Mouse (Mus musculus) adrenal gland, postnatal 10 days (tissue): ENCODE measurements around the gene Wdr20. TPM values are rescaled to one million over a fixed set of nuclear protein-coding genes. Genes with fewer than 3 reads are reported as not detected.

Experiments used
- DNase-seq: peaks from one replicate; pipeline ENCODE4 v3.0.0; 2021; ENCODE audit warnings: mixed read lengths
- total RNA-seq, 2 experiments: library from RNA; stranded (reverse); gene quantifications; 2 replicates each; pipeline ENCODE4 v1.2.3; 2021

Gene Wdr20
- total RNA-seq, 2 experiments from 2014 or later, result 37.2 to 45.6 TPM

DNA sequence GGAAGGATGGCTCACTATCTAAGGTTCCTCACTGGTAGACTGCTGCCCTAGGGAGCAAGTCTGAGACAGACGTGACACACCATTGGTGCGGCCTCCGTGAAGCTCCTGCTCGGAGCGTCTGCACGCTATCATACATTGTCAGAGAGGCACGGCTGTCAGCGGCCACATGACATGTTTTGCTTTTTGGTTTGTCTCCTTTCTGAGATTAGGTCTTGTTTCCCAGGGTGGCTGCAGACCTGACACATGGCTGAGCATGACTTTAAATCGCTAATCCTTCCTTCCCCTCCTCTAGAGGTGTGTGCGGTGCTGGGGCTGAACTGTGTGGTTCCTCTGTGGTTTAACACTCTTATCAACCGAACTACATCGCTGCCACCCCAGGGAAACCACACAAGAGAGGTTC, 113.7 kb downstream of the Wdr20 start:
- no peak for DNase-seq

DNA sequence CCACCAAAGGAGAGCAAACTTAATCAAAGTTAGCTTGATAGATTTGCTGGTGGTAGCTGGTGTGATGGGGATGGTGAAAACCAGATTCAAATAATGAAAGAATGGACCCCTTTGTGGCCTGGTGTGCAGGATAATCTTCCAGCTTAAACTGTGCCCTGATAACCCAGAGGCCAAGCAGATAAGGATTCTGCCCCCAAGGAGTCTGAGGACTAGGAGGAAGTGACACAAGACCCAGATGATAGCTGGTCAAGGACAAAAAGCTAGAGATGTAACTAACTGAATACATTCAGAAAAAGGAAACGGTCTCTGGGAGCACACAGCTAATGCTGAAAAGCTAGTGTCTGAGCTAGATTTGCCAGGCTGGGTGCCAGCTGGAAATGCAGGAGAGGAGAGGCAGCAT, 114.2 kb downstream of the Wdr20 start:
- no peak for DNase-seq

Other genes starting within 250 kb of the Wdr20 start
- gene Dync1h1, start 136.5 kb upstream of the Wdr20 start, total RNA-seq, result 100 to 1,000 TPM in 1 of 2 experiments, 10 to 100 TPM in 1; 90.0 to 134 TPM
- gene 1700001K19Rik, start 55.3 kb upstream of the Wdr20 start, total RNA-seq, result not detected
- gene Hsp90aa1, start 35.2 kb upstream of the Wdr20 start, total RNA-seq, result 100 to 1,000 TPM; 271 to 276 TPM
- 1 to 10 TPM; 1.4 to 1.6 TPM for gene Mok, start 103.0 kb downstream of the Wdr20 start, total RNA-seq
- 10 to 100 TPM; 11.4 to 15.4 TPM for gene Zfp839, start 112.3 kb downstream of the Wdr20 start, total RNA-seq
- gene Cinp, start 151.2 kb downstream of the Wdr20 start, total RNA-seq, result 10 to 100 TPM; 40.5 to 46.3 TPM
- gene Tecpr2, start 151.3 kb downstream of the Wdr20 start, total RNA-seq, result 10 to 100 TPM in 1 of 2 experiments, 1 to 10 TPM in 1; 8.9 to 10.3 TPM
- gene Ankrd9, start 241.1 kb downstream of the Wdr20 start, total RNA-seq, result 10 to 100 TPM; 35.7 to 49.7 TPM